Mouse (Mus musculus) CH12.LX (cell line): ENCODE data around the gene Znrd1. TPM values are rescaled to one million over a fixed set of nuclear protein-coding genes. Genes with fewer than 3 reads are reported as not detected.

Experiments used
- DNase-seq: peaks from one replicate; pipeline ENCODE4 v3.0.0-alpha.2; 2013; ENCODE audit errors: extremely low read depth
- H3K27ac ChIP-seq: 2 replicates; pipeline ENCODE4 v1.5.1; 2012; ENCODE audit warnings: low read depth, mild to moderate bottlenecking, control low read depth, moderate library complexity; ENCODE audit not compliant: insufficient read depth
- H3K27me3 ChIP-seq: replicated peaks from 2 replicates; pipeline ENCODE3; 2012; ENCODE audit warnings: inconsistent platforms
- H3K36me3 ChIP-seq, 2 experiments: replicated peaks in 1 of 2; 2 replicates each; pipeline versions ENCODE3 to v1.6.1; 2012; ENCODE audit warnings: inconsistent platforms in 1 of 2, low read length in 1 of 2, mild to moderate bottlenecking in 1 of 2, mixed read lengths in 1 of 2, moderate library complexity in 1 of 2; ENCODE audit not compliant: control insufficient read depth in 1 of 2, insufficient read depth in 1 of 2
- H3K4me1 ChIP-seq, 2 experiments: 2 replicates each; pipeline ENCODE4 v1.6.1; 2012; ENCODE audit warnings: inconsistent platforms in 1 of 2, moderate library complexity in 1 of 2; ENCODE audit not compliant: insufficient read depth in 2 of 2, control insufficient read depth in 1 of 2
- H3K4me2 ChIP-seq: 2 replicates; pipeline ENCODE4 v1.6.1; 2012; ENCODE audit warnings: low read depth, mild to moderate bottlenecking, control low read depth; ENCODE audit not compliant: poor library complexity, insufficient read depth, severe bottlenecking
- H3K4me3 ChIP-seq, 3 experiments: fragments of 150-350 bp in 1 of 3; sonication (generic) in 1 of 3; replicated peaks in 1 of 3; 2 replicates each; pipeline versions ENCODE3 to v1.5.1; 2011 to 2012; ENCODE audit warnings: low read depth in 2 of 3, low read length in 2 of 3, mild to moderate bottlenecking in 2 of 3, moderate library complexity in 2 of 3, control low read depth in 1 of 3, improper control_type of control experiment in 1 of 3, inconsistent platforms in 1 of 3, mixed read lengths in 1 of 3; ENCODE audit not compliant: poor library complexity in 1 of 3
- H3K79me2 ChIP-seq: replicated peaks from 2 replicates; pipeline ENCODE4 v1.6.1; 2012; ENCODE audit warnings: mild to moderate bottlenecking, moderate library complexity; ENCODE audit not compliant: control insufficient read depth, poor library complexity, insufficient read depth, severe bottlenecking; ENCODE audit errors: extremely low read depth
- H3K9ac ChIP-seq: 2 replicates; pipeline ENCODE4 v1.6.1; 2012; ENCODE audit warnings: low read depth, mild to moderate bottlenecking, control low read depth, moderate library complexity; ENCODE audit not compliant: insufficient read depth
- H3K9me3 ChIP-seq: replicated peaks from 2 replicates; pipeline ENCODE3; 2012; ENCODE audit warnings: low read length, inconsistent platforms, mixed read lengths
- BHLHE40 ChIP-seq: IDR thresholded peaks from 2 replicates; pipeline ENCODE4 v1.6.1; 2011; ENCODE audit warnings: mild to moderate bottlenecking, low read depth, low read length, improper control_type of control experiment
- CHD1 ChIP-seq: IDR thresholded peaks from 2 replicates; pipeline ENCODE4 v1.6.1; 2012; ENCODE audit warnings: low read depth, low read length, improper control_type of control experiment, inconsistent platforms
- E2F4 ChIP-seq: IDR thresholded peaks from 2 replicates; pipeline ENCODE4 v1.6.1; 2011; ENCODE audit warnings: low read depth, low read length, improper control_type of control experiment; ENCODE audit not compliant: insufficient replicate concordance
- EP300 ChIP-seq: IDR thresholded peaks from 2 replicates; pipeline ENCODE4 v1.6.1; 2011; ENCODE audit warnings: low read length, improper control_type of control experiment
- ETS1 ChIP-seq: conservative IDR thresholded peaks from 2 replicates; pipeline ENCODE4 v1.6.1; 2012; ENCODE audit warnings: low read depth, mild to moderate bottlenecking, inconsistent platforms, low read length, improper control_type of control experiment, moderate library complexity
- GABPA ChIP-seq: IDR thresholded peaks from 2 replicates; pipeline ENCODE4 v1.6.1; 2012; ENCODE audit warnings: low read depth, low read length, improper control_type of control experiment, inconsistent platforms; ENCODE audit not compliant: insufficient replicate concordance
- HCFC1 ChIP-seq: IDR thresholded peaks from 2 replicates; pipeline ENCODE4 v1.6.1; 2012; ENCODE audit warnings: low read depth, mild to moderate bottlenecking, inconsistent platforms, low read length, improper control_type of control experiment
- JUN ChIP-seq: IDR thresholded peaks from 2 replicates; pipeline ENCODE4 v1.6.1; 2011; ENCODE audit warnings: low read depth, mild to moderate bottlenecking, low read length, improper control_type of control experiment, moderate library complexity; ENCODE audit not compliant: insufficient read depth
- KAT2A ChIP-seq: IDR thresholded peaks from 2 replicates; pipeline ENCODE4 v1.6.1; 2012; ENCODE audit warnings: low read length, improper control_type of control experiment, inconsistent platforms; ENCODE audit not compliant: insufficient replicate concordance
- NELFE ChIP-seq: IDR thresholded peaks from 2 replicates; pipeline ENCODE4 v1.6.1; 2011; ENCODE audit warnings: low read depth, low read length, improper control_type of control experiment
- PAX5 ChIP-seq: IDR thresholded peaks from 2 replicates; pipeline ENCODE4 v1.6.1; 2012; ENCODE audit warnings: low read length, inconsistent platforms, mixed read lengths
- RAD21 ChIP-seq: IDR thresholded peaks from 2 replicates; pipeline ENCODE4 v1.6.1; 2011; ENCODE audit warnings: low read depth, mild to moderate bottlenecking, low read length, improper control_type of control experiment, moderate library complexity
- RCOR1 ChIP-seq: conservative IDR thresholded peaks from 2 replicates; pipeline ENCODE4 v1.6.1; 2012; ENCODE audit warnings: low read depth, mild to moderate bottlenecking, inconsistent platforms, low read length, improper control_type of control experiment
- SMC3 ChIP-seq: IDR thresholded peaks from 2 replicates; pipeline ENCODE4 v1.6.1; 2011; ENCODE audit warnings: low read depth, low read length, improper control_type of control experiment
- TCF12 ChIP-seq: IDR thresholded peaks from 2 replicates; pipeline ENCODE4 v1.6.1; 2014; ENCODE audit warnings: low read depth, mild to moderate bottlenecking, inconsistent platforms, low read length, improper control_type of control experiment
- UBTF ChIP-seq: IDR thresholded peaks from 2 replicates; pipeline ENCODE4 v1.6.1; 2012; ENCODE audit warnings: low read depth, mild to moderate bottlenecking, inconsistent platforms, low read length, improper control_type of control experiment, moderate library complexity
- USF1 ChIP-seq: IDR thresholded peaks from 2 replicates; pipeline ENCODE4 v1.6.1; 2014; ENCODE audit warnings: low read depth, mild to moderate bottlenecking, inconsistent platforms, low read length, improper control_type of control experiment
- USF2 ChIP-seq: conservative IDR thresholded peaks from 2 replicates; pipeline ENCODE4 v1.6.1; 2011; ENCODE audit warnings: low read depth, low read length, improper control_type of control experiment
- dilution Hi-C: fragments of 300-500 bp; cut with MboI; formaldehyde crosslinking; loops from 2 replicates; pipeline ENCODE4 v1.14.3; 2020; ENCODE audit warnings: low sequenced_read_pairs; ENCODE audit not compliant: extremely low pct_unique_long_range_greater_than_20kb, extremely low pct_ligation_motif_present
- in situ Hi-C: fragments of 300-500 bp; cut with MboI; formaldehyde crosslinking; loops from 3 replicates; pipeline ENCODE4 v1.14.3; 2019; ENCODE audit warnings: low sequenced_read_pairs, low pct_ligation_motif_present, low pct_unique_long_range_greater_than_20kb, mixed read lengths
- polyA plus RNA-seq: library from polyadenylated mRNA; unstranded; fragments of >175 nt; gene quantifications from 2 replicates; pipeline ENCODE4 v1.2.1, GENCODE M21; 2012; ENCODE audit warnings: low read depth; ENCODE audit not compliant: insufficient read length
- total RNA-seq, 2 experiments: library from RNA; depleted of rRNA; stranded (reverse); fragments of 300-350 nt in 1 of 2; fragments of >200 nt in 1 of 2; gene quantifications; 2 replicates each; pipeline ENCODE4 v1.2.3; 2012 to 2014

Gene Znrd1
- total and polyA plus RNA-seq, 3 experiments: 66.8 to 98.1 (median 66.9) TPM

DNA sequence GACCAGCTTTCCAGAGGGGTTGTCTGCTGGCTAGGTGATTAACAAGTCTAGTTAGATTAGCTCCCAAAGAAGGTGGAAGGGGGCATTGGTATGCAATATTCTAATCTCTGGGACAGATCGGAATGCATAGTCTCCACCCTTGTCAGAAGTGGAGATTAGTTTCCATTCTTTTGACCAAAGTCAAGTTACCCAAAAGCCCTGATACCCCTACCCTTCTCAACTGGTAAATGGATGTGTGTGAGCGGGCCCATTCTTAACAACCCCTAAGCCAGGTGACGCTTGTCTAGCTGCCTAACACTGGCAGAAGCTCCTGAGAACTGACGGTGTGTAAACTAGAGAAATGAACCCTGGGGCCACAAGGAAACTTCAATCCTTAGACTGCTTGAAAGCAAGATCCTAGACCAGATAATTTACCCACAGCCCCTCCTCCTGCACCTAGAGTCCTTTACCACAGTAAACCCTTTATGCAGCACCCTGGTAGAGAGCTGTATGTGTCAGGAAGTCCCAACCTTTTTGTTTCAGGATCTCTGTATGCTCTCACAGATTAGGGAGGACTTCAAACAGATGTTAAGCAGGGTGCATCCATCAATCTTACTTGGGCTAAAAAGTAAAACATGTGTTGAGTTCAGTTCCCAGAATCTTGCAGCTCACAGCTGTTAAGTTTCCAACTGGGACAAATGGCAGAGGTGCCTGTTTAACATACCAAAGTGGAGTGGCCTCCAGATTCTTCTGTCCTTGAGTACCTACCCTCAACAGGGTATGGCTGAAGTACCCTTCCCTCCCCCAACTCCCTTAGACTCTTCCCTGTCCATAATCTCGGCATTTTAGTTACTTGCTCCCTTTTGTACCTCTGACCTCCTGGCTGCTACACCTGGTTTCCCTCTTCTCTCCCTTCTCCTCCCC is 24.1 kb upstream of the Znrd1 start:
- H3K9me3 ChIP-seq: no peaks in the 10 kb centered on the region
- H3K27ac ChIP-seq: no peak overlapping the region
- no peak overlapping the region for H3K4me2 ChIP-seq
- DNase-seq: no peak
- dilution Hi-C loops (no loop called here), in situ Hi-C loops (no loop called here)
- H3K4me1 ChIP-seq: no peaks in the 10 kb centered on the region
- no peaks in the 10 kb centered on the region for H3K36me3 ChIP-seq
- TF ChIP-seq E2F4 (no peak), NELFE (no peak), SMC3 (no peak), CHD1 (no peak), TCF12 (no peak), USF1 (no peak), BHLHE40 (no peak), KAT2A (no peak), ETS1 (no peak), RAD21 (no peak), PAX5 (no peak), HCFC1 (no peak), GABPA (no peak)
- H3K9ac ChIP-seq: no peak overlapping the region
- H3K4me3 ChIP-seq: no peak overlapping the region
- H3K79me2 ChIP-seq: no peaks in the 10 kb centered on the region
- no peaks in the 10 kb centered on the region for H3K27me3 ChIP-seq

DNA sequence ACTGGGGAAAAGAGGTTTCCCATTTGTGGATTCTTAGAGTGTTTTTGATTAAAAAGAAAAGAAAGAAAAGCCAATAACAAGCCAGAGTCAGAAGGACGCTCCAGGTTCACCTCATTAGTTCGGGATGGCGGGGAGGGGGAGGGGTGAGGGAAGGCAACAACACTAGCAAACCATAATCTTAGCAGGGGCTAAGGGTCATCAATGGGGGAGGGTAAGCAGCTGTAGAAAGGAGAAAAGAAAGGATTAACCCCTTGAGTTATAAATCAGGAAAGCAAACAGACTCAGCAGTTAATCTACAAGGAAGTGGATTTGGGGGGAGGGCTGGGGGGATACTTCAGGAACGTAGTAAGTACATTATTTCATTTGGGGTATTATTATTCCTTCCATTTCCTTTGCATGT is 23.5 kb upstream of the Znrd1 start:
- in situ Hi-C loops: no loop called here
- no peak for DNase-seq
- Histone ChIP-seq H3K36me3 (no peaks in the 10 kb centered on the region), H3K4me3 (no peak overlapping the region), H3K27ac (no peak overlapping the region), H3K27me3 (no peaks in the 10 kb centered on the region), H3K9ac (no peak overlapping the region)
- TF ChIP-seq USF2 (no peak), RCOR1 (no peak), EP300 (no peak), HCFC1 (no peak), UBTF (no peak), JUN (no peak)
- TF ChIP-seq, all 38 proteins: peak for 0
- Histone ChIP-seq H3K4me2 (no peak overlapping the region), H3K4me1 (no peaks in the 10 kb centered on the region), H3K9me3 (no peaks in the 10 kb centered on the region), H3K79me2 (no peaks in the 10 kb centered on the region)
- dilution Hi-C loops: no loop called here
